Mouse (Mus musculus) cerebellum, adult 2 months (tissue): ENCODE measurements around the gene Crtc1. TPM values are rescaled to one million over a fixed set of nuclear protein-coding genes. Genes with fewer than 3 reads are reported as not detected.

Experiments
- DNase-seq, 2 experiments: peaks; one replicate each; pipeline ENCODE4 v3.0.0; 2021
- H3K27ac ChIP-seq: fragments of 200-500 bp; 2 replicates; pipeline ENCODE4 v1.5.1; 2012; ENCODE audit warnings: low read length, control low read depth, inconsistent platforms; ENCODE audit not compliant: insufficient read depth
- H3K27me3 ChIP-seq: fragments of 200-500 bp; 2 replicates; pipeline ENCODE4 v1.6.1; 2012; ENCODE audit warnings: inconsistent platforms, mild to moderate bottlenecking, low read length, moderate library complexity; ENCODE audit not compliant: control insufficient read depth, insufficient read depth
- H3K4me1 ChIP-seq: fragments of 200-500 bp; 2 replicates; pipeline ENCODE4 v1.6.1; 2011; ENCODE audit warnings: low read length; ENCODE audit not compliant: control insufficient read depth, insufficient read depth
- H3K4me3 ChIP-seq: fragments of 200-500 bp; replicated peaks from 2 replicates; pipeline ENCODE3; 2011; ENCODE audit warnings: mild to moderate bottlenecking, low read depth, low read length, control low read depth; ENCODE audit not compliant: insufficient read depth
- CTCF ChIP-seq: fragments of 200-500 bp; IDR thresholded peaks from 2 replicates; pipeline ENCODE4 v1.5.1; 2011; ENCODE audit warnings: low read depth, mild to moderate bottlenecking, control low read depth, low read length, moderate library complexity, borderline replicate concordance; ENCODE audit not compliant: insufficient read depth
- POLR2A ChIP-seq: fragments of 200-500 bp; IDR thresholded peaks from 2 replicates; pipeline ENCODE4 v1.6.1; 2011; ENCODE audit warnings: low read length, control low read depth, borderline replicate concordance; ENCODE audit not compliant: insufficient read depth
- WGBS: fragments of 180-500 bp; shearing (Covaris S2); methylation state at CpG from one replicate; pipeline ENCODE4 v1.1.7; 2018; 5-methylcytosine and 5-hydroxymethylcytosine counted together
- polyA plus RNA-seq: library from polyadenylated mRNA; depleted of rRNA; stranded (reverse); fragments of >200 nt; gene quantifications from 2 replicates; pipeline ENCODE4 v1.2.3, GENCODE M21; 2012

The Crtc1 gene
- polyA plus RNA-seq, 1 experiment = 90.2 TPM

- TF ChIP-seq POLR2A = no peak
- TF ChIP-seq CTCF = no peak
- Histone ChIP-seq H3K27me3 (no peaks in the 10 kb centered on the region), H3K4me3 (no peak overlapping the region), H3K27ac (no peak overlapping the region), H3K4me1 (peaks cover 67% of the 10 kb centered on the region)
- 51% methylated on average over 4 of the region's 4 CpGs for WGBS
- no peak for DNase-seq
Measured at GRCm38 (mm10) chr8:70432991-70433536, 6.3 kb downstream of the Crtc1 start.

- TF ChIP-seq CTCF (no peak), POLR2A (no peak)
- WGBS = 58% methylated on average over 4 of the region's 4 CpGs
- peaks cover 57% of the 10 kb centered on the region for H3K4me1 ChIP-seq
- no peak overlapping the region for H3K4me3 ChIP-seq
- no peak overlapping the region for H3K27ac ChIP-seq
- DNase-seq = no peak
- no peaks in the 10 kb centered on the region for H3K27me3 ChIP-seq
Measured at GRCm38 (mm10) chr8:70431213-70431612, 8.2 kb downstream of the Crtc1 start.

- Histone ChIP-seq H3K4me1 (peaks cover 64% of the 10 kb centered on the region), H3K27me3 (no peaks in the 10 kb centered on the region), H3K4me3 (no peak overlapping the region), H3K27ac (no peak overlapping the region)
- TF ChIP-seq CTCF (no peak), POLR2A (no peak)
- WGBS = 87% methylated on average over 2 of the region's 2 CpGs
- no peak for DNase-seq
Measured at GRCm38 (mm10) chr8:70426300-70426907, 13.0 kb downstream of the Crtc1 start.

- Histone ChIP-seq H3K4me3 (no peak overlapping the region), H3K4me1 (peaks cover 73% of the 10 kb centered on the region), H3K27ac (peak overlapping the region; percentile 37; the same call in 1 of the 2 replicates), H3K27me3 (no peaks in the 10 kb centered on the region)
- WGBS = 70% methylated on average over 2 of the region's 2 CpGs
- TF ChIP-seq CTCF = no peak
- no peak for TF ChIP-seq POLR2A
- DNase-seq = no peak
Measured at GRCm38 (mm10) chr8:70422722-70423121, 16.7 kb downstream of the Crtc1 start.

- H3K4me1 ChIP-seq = peaks cover 85% of the 10 kb centered on the region
- no peak overlapping the region for H3K4me3 ChIP-seq
- 39% methylated on average over 18 of the region's 18 CpGs for WGBS
- DNase-seq = peak in 1 of 2 experiments; percentile 42
- no peak for TF ChIP-seq POLR2A
- TF ChIP-seq CTCF = no peak
- peak overlapping the region; percentile 1; the same call in 1 of the 2 replicates for H3K27ac ChIP-seq
- H3K27me3 ChIP-seq = no peaks in the 10 kb centered on the region
Measured at GRCm38 (mm10) chr8:70421349-70422104, 17.9 kb downstream of the Crtc1 start.

- peaks cover 84% of the 10 kb centered on the region for H3K4me1 ChIP-seq
- TF ChIP-seq POLR2A = no peak
- no peak for TF ChIP-seq CTCF
- no peak overlapping the region; the same call in none of the 2 replicates for H3K27ac ChIP-seq
- H3K27me3 ChIP-seq = no peaks in the 10 kb centered on the region
- no peak overlapping the region for H3K4me3 ChIP-seq
- no peak for DNase-seq
- WGBS = 72% methylated on average over 11 of the region's 11 CpGs
Measured at GRCm38 (mm10) chr8:70419879-70420643, 19.3 kb downstream of the Crtc1 start.

- WGBS = 9% methylated on average over 14 of the region's 14 CpGs
- DNase-seq = peak; percentile 63 to 65
- Histone ChIP-seq H3K27ac (peak overlapping the region; percentile 83), H3K4me3 (no peak overlapping the region), H3K4me1 (peaks cover 78% of the 10 kb centered on the region), H3K27me3 (no peaks in the 10 kb centered on the region)
- no peak for TF ChIP-seq POLR2A
Measured at GRCm38 (mm10) chr8:70418954-70419353, 20.4 kb downstream of the Crtc1 start.
